Mouse (Mus musculus) spleen, adult 12 weeks (tissue): Measurements from ENCODE around the gene Edc4.
"Not testable (repeated sequence)": the region's sequence is repeated elsewhere in the genome, so short reads cannot be mapped to it uniquely, and the experiment has no call there.

Source experiments
- DNase-seq: peaks from one replicate; pipeline ENCODE4 v3.0.0; 2022; ENCODE audit warnings: low spot score

Edc4 gene

GRCm38 (mm10) chr8:105880754-105881520 lies at the start of gene Edc4:
TSS of gene Edc4 (plus strand) at chr8:105880881.
- DNase-seq = peak; percentile 83

- DNase-seq = not testable (repeated sequence)
Measured at GRCm38 (mm10) chr8:105833740-105834139, 46.9 kb upstream of the Edc4 start.

GRCm38 (mm10) chr8:105835318-105835717 lies 45.4 kb upstream of the Edc4 start:
- DNase-seq = peak; percentile 82

- DNase-seq = no peak
Measured at GRCm38 (mm10) chr8:105836991-105837390, 43.7 kb upstream of the Edc4 start.

GRCm38 (mm10) chr8:105839209-105839608 lies 41.5 kb upstream of the Edc4 start:
- DNase-seq = no peak

- no peak for DNase-seq
Measured at GRCm38 (mm10) chr8:105846678-105847077, 34.0 kb upstream of the Edc4 start.

- DNase-seq = no peak
Measured at GRCm38 (mm10) chr8:105850014-105850413, 30.7 kb upstream of the Edc4 start.

GRCm38 (mm10) chr8:105850611-105851010 lies 30.1 kb upstream of the Edc4 start:
- no peak for DNase-seq

- peak; percentile 76 for DNase-seq
Measured at GRCm38 (mm10) chr8:105851651-105852143, 29.0 kb upstream of the Edc4 start.

GRCm38 (mm10) chr8:105852146-105852729 lies 28.4 kb upstream of the Edc4 start:
- DNase-seq = no peak

GRCm38 (mm10) chr8:105853178-105853577 lies 27.5 kb upstream of the Edc4 start, which contains the start of gene Cenpt:
TSS of gene Cenpt (minus strand) at chr8:105853278.
- no peak for DNase-seq

- no peak for DNase-seq
Measured at GRCm38 (mm10) chr8:105854303-105854702, 26.4 kb upstream of the Edc4 start.

- DNase-seq = peak; percentile 91
Measured at GRCm38 (mm10) chr8:105854715-105855216, 25.9 kb upstream of the Edc4 start, which contains the start of gene Thap11. TSS of gene Thap11 (plus strand) at chr8:105855132.

- no peak for DNase-seq
Measured at GRCm38 (mm10) chr8:105855248-105856167, 25.2 kb upstream of the Edc4 start.

- no peak for DNase-seq
Measured at GRCm38 (mm10) chr8:105856168-105856835, 24.4 kb upstream of the Edc4 start.

GRCm38 (mm10) chr8:105858495-105858894 lies 22.2 kb upstream of the Edc4 start:
- no peak for DNase-seq

GRCm38 (mm10) chr8:105859314-105859713 lies 21.4 kb upstream of the Edc4 start:
- DNase-seq = no peak

- peak; percentile 84 for DNase-seq
Measured at GRCm38 (mm10) chr8:105860143-105860981, 20.3 kb upstream of the Edc4 start, which contains the start of gene Nutf2. TSS of gene Nutf2 (plus strand) at chr8:105860580.

GRCm38 (mm10) chr8:105861951-105862350 lies 18.7 kb upstream of the Edc4 start:
- no peak for DNase-seq

GRCm38 (mm10) chr8:105866364-105867029 lies 14.2 kb upstream of the Edc4 start:
- no peak for DNase-seq
